Mouse (Mus musculus) v-Abl transformed pro-B cells (cell line): ENCODE measurements around the gene Vat1.
"Not testable (repeated sequence)": the region's sequence is repeated elsewhere in the genome, so short reads cannot be mapped to it uniquely, and the experiment has no call there.

Source experiments
- in situ Hi-C, 2 experiments: fragments of 400-800 bp; cut with MboI; formaldehyde crosslinking; loops; one replicate each; pipeline ENCODE4 v1.15.1; 2025; ENCODE audit not compliant: unreplicated experiment in 2 of 2

Gene Vat1

GRCm38 (mm10) chr11:101467477-101468262 lies 1.6 kb upstream of the Vat1 start:
- in situ Hi-C loops = no loop called here

GRCm38 (mm10) chr11:101466552-101466950 lies 521 bp upstream of the Vat1 start:
- in situ Hi-C loops = not testable (repeated sequence)

GRCm38 (mm10) chr11:101465101-101465868 lies 745 bp downstream of the Vat1 start:
- in situ Hi-C loops = no loop called here

GRCm38 (mm10) chr11:101464211-101465100 lies 1.6 kb downstream of the Vat1 start, which contains the start of gene Rnd2:
Rnd2 (plus strand) TSS chr11:101464999.
- in situ Hi-C loops = loop anchor here (5.0 kb wide), 2 partner anchors 83 to 98 kb away; no protein-coding TSS in a partner anchor

GRCm38 (mm10) chr11:101462583-101463440 lies 3.2 kb downstream of the Vat1 start:
- in situ Hi-C loops = loop anchor here (5.0 kb wide), 2 partner anchors 84 to 99 kb away; no protein-coding TSS in a partner anchor

- in situ Hi-C loops = loop anchor here (5.0 kb wide), 2 partner anchors 85 to 100 kb away; no protein-coding TSS in a partner anchor
These were observed 3.9 kb downstream of the Vat1 start for GRCm38 (mm10) chr11:101462141-101462540.

- in situ Hi-C loops = loop anchor here (5.0 kb wide), 2 partner anchors 87 to 102 kb away; no protein-coding TSS in a partner anchor
These were observed 5.7 kb downstream of the Vat1 start for GRCm38 (mm10) chr11:101460321-101460720.

- in situ Hi-C loops = loop anchor here (5.0 kb wide), 2 partner anchors 88 to 103 kb away; no protein-coding TSS in a partner anchor
These were observed 6.3 kb downstream of the Vat1 start for GRCm38 (mm10) chr11:101459716-101460115.

- in situ Hi-C loops = no loop called here
These were observed 7.8 kb downstream of the Vat1 start for GRCm38 (mm10) chr11:101458217-101458616.

GRCm38 (mm10) chr11:101457631-101458030 lies 8.4 kb downstream of the Vat1 start:
- in situ Hi-C loops = no loop called here

- in situ Hi-C loops = no loop called here
These were observed 10.4 kb downstream of the Vat1 start for GRCm38 (mm10) chr11:101455627-101456026.

- in situ Hi-C loops = no loop called here
These were observed 11.3 kb downstream of the Vat1 start for GRCm38 (mm10) chr11:101454702-101455101.

GRCm38 (mm10) chr11:101452093-101452774 lies 13.8 kb downstream of the Vat1 start:
- in situ Hi-C loops = no loop called here

GRCm38 (mm10) chr11:101451536-101451935 lies 14.5 kb downstream of the Vat1 start:
- in situ Hi-C loops = no loop called here

GRCm38 (mm10) chr11:101450394-101450793 lies 15.6 kb downstream of the Vat1 start:
- in situ Hi-C loops = no loop called here

- in situ Hi-C loops = loop anchor here in 1 of 2 experiments (25.0 kb wide), 1 partner anchor 362 kb away; the partner anchor contains the start of genes Coasy, Hsd17b1, Mlx and Psmc3ip
These were observed 16.4 kb downstream of the Vat1 start for GRCm38 (mm10) chr11:101449596-101449995.

GRCm38 (mm10) chr11:101448899-101449298 lies 17.1 kb downstream of the Vat1 start:
- in situ Hi-C loops = loop anchor here in 1 of 2 experiments (25.0 kb wide), 1 partner anchor 362 kb away; the partner anchor contains the start of genes Coasy, Hsd17b1, Mlx and Psmc3ip

- in situ Hi-C loops = loop anchor here in 1 of 2 experiments (25.0 kb wide), 1 partner anchor 361 kb away; the partner anchor contains the start of genes Coasy, Hsd17b1, Mlx and Psmc3ip
These were observed 17.7 kb downstream of the Vat1 start, which contains the start of gene Ifi35 for GRCm38 (mm10) chr11:101448274-101448746. Ifi35 (plus strand) TSS chr11:101448407.
